ENCODE assay signal across 8 mouse cellular contexts in the genomic region with DNA sequence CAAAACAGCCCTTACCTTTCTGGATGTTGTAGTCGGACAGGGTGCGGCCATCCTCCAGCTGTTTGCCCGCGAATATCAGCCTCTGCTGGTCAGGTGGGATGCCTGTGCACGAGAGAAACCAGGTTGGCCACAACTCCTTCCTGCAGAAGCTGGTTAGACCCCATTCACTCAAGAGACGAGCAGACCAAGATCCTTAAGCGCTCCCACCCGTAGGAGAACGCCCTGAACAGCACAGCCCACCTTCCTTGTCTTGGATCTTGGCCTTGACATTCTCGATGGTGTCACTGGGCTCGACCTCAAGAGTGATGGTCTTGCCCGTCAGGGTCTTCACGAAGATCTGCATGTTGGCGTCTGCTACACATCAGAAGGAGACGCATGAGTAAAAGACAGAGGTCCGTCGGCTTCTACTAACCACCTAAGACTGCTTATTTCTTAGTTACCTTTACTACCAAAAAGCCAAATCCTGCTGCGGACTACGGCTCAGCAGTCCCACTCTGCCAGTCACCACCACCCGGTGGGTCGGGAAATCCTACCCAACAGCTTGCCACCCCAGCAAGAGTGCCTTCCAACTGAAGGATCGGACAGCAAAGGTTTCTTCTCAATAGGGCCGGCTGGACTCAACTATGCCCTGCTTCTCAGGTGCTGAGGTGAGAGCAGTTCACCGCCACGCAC. TPM values are rescaled to one million over a fixed set of nuclear protein-coding genes. Genes with fewer than 3 reads are reported as not detected.
DNase-seq lines count a peak whose midpoint lies in the region; ATAC-seq lines count a peak whose summit lies in the region.

No protein-coding gene starts in this region.

- H3K27ac ChIP-seq in heart, embryonic 10.5 days, result peak overlapping the region; percentile 92
- peak overlapping the region; percentile 98 for H3K27ac ChIP-seq in liver, embryonic 12.5 days

- no peak for DNase-seq in heart, embryonic 10.5 days (ENCODE audit: low spot score)
- no peak for DNase-seq in heart, adult 18-20 months
- DNase-seq in thymus, postnatal 14 days, result peak; percentile 28
- DNase-seq in thymus, postnatal 0 days (ENCODE audit: low spot score), result no peak
- DNase-seq in layer of hippocampus, adult 11-12 months (ENCODE audit: low spot score), result no peak
- no peak for DNase-seq in cerebellum, postnatal 25 days
- no peak for DNase-seq in layer of hippocampus, adult 8-10 months (ENCODE audit: low spot score in 2 of 2)

- H3K4me1 ChIP-seq in heart, embryonic 10.5 days, result peaks cover 38% of the 10 kb centered on the region
- peaks cover 70% of the 10 kb centered on the region for H3K4me1 ChIP-seq in liver, embryonic 12.5 days

- no peak for ATAC-seq in liver, embryonic 12.5 days

- H3K4me2 ChIP-seq in liver, embryonic 12.5 days, result peak overlapping the region; percentile 84

- WGBS in heart, embryonic 10.5 days, result 7% methylated on average over 25 of the region's 25 CpGs
- 2% methylated on average over 25 of the region's 25 CpGs for WGBS in liver, embryonic 12.5 days (ENCODE audit: insufficient replicate concordance)

- H3K4me3 ChIP-seq in heart, embryonic 10.5 days, result peak overlapping the region; percentile 78
- H3K4me3 ChIP-seq in liver, embryonic 12.5 days, result peak overlapping the region; percentile 99

- H3K9me3 ChIP-seq in heart, embryonic 10.5 days, result no peaks in the 10 kb centered on the region
- no peaks in the 10 kb centered on the region for H3K9me3 ChIP-seq in liver, embryonic 12.5 days (replicated peaks)

- H3K36me3 ChIP-seq in heart, embryonic 10.5 days, result peaks cover 53% of the 10 kb centered on the region
- H3K36me3 ChIP-seq in liver, embryonic 12.5 days, result peaks cover 54% of the 10 kb centered on the region

- peak overlapping the region; percentile 99 for H3K9ac ChIP-seq in liver, embryonic 12.5 days

- peaks cover 5% of the 10 kb centered on the region; the same call in 1 of the 2 replicates for H3K27me3 ChIP-seq in heart, embryonic 10.5 days (ENCODE audit: insufficient read depth, poor library complexity, severe bottlenecking)
- H3K27me3 ChIP-seq in liver, embryonic 12.5 days (replicated peaks), result 0 out of 2 replicates have a peak, but pooled peaks cover 2% of the 10 kb centered on the region

RNA-seq across cellular contexts. Expression of gene Uba52, which starts 1.2 kb away (rescaled TPM):
- 751 and 801 TPM in 2 replicates for polyA plus RNA-seq in heart, embryonic 10.5 days (2016; fragmentation: Nextera tagmentation; extraction: Ambion mirVana)
- 1,000 to 10,000 TPM; 1,328 to 1,514 TPM for total RNA-seq in heart, adult 18-20 months (2021)
- polyA plus RNA-seq in thymus, postnatal 0 days (2015; fragmentation: Nextera tagmentation; extraction: Ambion mirVana), result 1,327 and 1,441 TPM in 2 replicates
- polyA plus RNA-seq in liver, embryonic 12.5 days (2016; fragmentation: Nextera tagmentation; extraction: Ambion mirVana), result 841 and 876 TPM in 2 replicates
- 1,000 to 10,000 TPM in 2 of 4 experiments, 100 to 1,000 TPM in 2; 772 to 1,065 (median 933) TPM for total RNA-seq in layer of hippocampus, adult 8-10 months (2022)

RNA-seq across cellular contexts. Expression of gene Rex1bd, which starts 2.9 kb away (rescaled TPM):
- 127 and 128 TPM in 2 replicates for polyA plus RNA-seq in heart, embryonic 10.5 days (2016; fragmentation: Nextera tagmentation; extraction: Ambion mirVana)
- 100 to 1,000 TPM; 113 to 128 TPM for total RNA-seq in heart, adult 18-20 months (2021)
- 170 and 181 TPM in 2 replicates for polyA plus RNA-seq in thymus, postnatal 0 days (2015; fragmentation: Nextera tagmentation; extraction: Ambion mirVana)
- 85.6 and 86.6 TPM in 2 replicates for polyA plus RNA-seq in liver, embryonic 12.5 days (2016; fragmentation: Nextera tagmentation; extraction: Ambion mirVana)
- 100 to 1,000 TPM in 2 of 4 experiments, 10 to 100 TPM in 2; 86.4 to 104 (median 97.3) TPM for total RNA-seq in layer of hippocampus, adult 8-10 months (2022)

RNA-seq across cellular contexts. Expression of gene Crlf1, which starts 16.5 kb away (rescaled TPM):
- 1.8 and 3.2 TPM in 2 replicates for polyA plus RNA-seq in heart, embryonic 10.5 days (2016; fragmentation: Nextera tagmentation; extraction: Ambion mirVana)
- total RNA-seq in heart, adult 18-20 months (2021), result under 1 TPM; 0.20 to 0.62 TPM
- polyA plus RNA-seq in thymus, postnatal 0 days (2015; fragmentation: Nextera tagmentation; extraction: Ambion mirVana), result 0.10 and 0.27 TPM in 2 replicates
- polyA plus RNA-seq in liver, embryonic 12.5 days (2016; fragmentation: Nextera tagmentation; extraction: Ambion mirVana), result 3.9 and 4.0 TPM in 2 replicates
- 10 to 100 TPM; 20.4 to 31.5 (median 30.1) TPM for total RNA-seq in layer of hippocampus, adult 8-10 months (2022)

RNA-seq across cellular contexts. Expression of gene Fkbp8, which starts 18.1 kb away (rescaled TPM):
- 295 and 310 TPM in 2 replicates for polyA plus RNA-seq in heart, embryonic 10.5 days (2016; fragmentation: Nextera tagmentation; extraction: Ambion mirVana)
- total RNA-seq in heart, adult 18-20 months (2021), result 100 to 1,000 TPM; 120 to 129 TPM
- polyA plus RNA-seq in thymus, postnatal 0 days (2015; fragmentation: Nextera tagmentation; extraction: Ambion mirVana), result 309 and 319 TPM in 2 replicates
- polyA plus RNA-seq in liver, embryonic 12.5 days (2016; fragmentation: Nextera tagmentation; extraction: Ambion mirVana), result 223 and 224 TPM in 2 replicates
- total RNA-seq in layer of hippocampus, adult 8-10 months (2022), result 100 to 1,000 TPM; 420 to 440 (median 425) TPM

RNA-seq across cellular contexts. Expression of gene Kxd1, which starts 18.3 kb away (rescaled TPM):
- 67.0 and 68.3 TPM in 2 replicates for polyA plus RNA-seq in heart, embryonic 10.5 days (2016; fragmentation: Nextera tagmentation; extraction: Ambion mirVana)
- 100 to 1,000 TPM in 1 of 2 experiments, 10 to 100 TPM in 1; 92.4 to 107 TPM for total RNA-seq in heart, adult 18-20 months (2021)
- 66.8 and 68.6 TPM in 2 replicates for polyA plus RNA-seq in thymus, postnatal 0 days (2015; fragmentation: Nextera tagmentation; extraction: Ambion mirVana)
- 44.7 and 45.0 TPM in 2 replicates for polyA plus RNA-seq in liver, embryonic 12.5 days (2016; fragmentation: Nextera tagmentation; extraction: Ambion mirVana)
- 10 to 100 TPM; 36.7 to 46.9 (median 39.6) TPM for total RNA-seq in layer of hippocampus, adult 8-10 months (2022)
